Mouse (Mus musculus): ENCODE measurements around the gene Tmem150b. TPM values are rescaled to one million over a fixed set of nuclear protein-coding genes. Genes with fewer than 3 reads are reported as not detected.

Tmem150b gene
- polyA plus RNA-seq (2017; shearing (Covaris generic)) = not detected

DNA sequence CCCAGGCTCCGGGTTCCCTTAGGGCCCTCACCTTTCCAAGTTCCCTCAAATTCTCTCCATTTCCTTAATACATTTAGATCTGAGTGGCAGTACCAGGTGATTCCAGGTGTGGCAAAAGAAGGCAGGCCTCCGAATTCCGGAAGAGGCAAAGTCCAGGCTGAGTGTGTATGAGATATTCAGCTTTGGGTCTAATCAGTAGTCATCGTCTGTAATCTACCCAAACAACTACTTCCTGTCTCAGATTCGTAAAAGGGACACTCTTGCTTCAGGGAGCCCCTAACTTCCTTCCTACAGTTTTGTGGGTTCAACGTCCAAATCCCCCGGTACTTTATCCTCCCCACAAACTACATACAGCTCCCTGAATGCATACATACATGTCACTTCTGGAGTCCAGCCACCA is at the start of gene Tmem150b:
Tmem150b (minus strand) TSS at position 81 of the 400 bp plus-strand sequence.

DNA sequence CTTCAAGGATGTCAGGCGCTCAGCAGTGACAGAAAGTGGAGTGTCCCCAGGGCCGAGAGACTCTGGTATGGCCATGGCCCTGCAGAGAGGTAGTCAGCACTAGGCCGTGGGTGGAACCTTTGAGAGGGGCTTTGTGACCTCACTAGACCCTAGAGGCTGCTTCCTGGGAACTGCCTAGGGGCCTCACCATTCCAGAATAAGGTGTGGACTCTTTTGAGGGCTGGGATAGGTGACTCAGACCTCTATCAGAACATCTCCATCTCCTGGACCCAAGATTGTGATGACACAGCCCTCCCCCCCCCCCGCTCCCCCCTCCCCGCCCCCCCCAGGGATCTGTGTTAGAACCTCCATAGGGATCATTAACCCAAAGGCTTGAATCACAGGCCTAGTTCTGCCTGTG is 46.2 kb upstream of the Tmem150b start, which contains the start of gene Fam71e2:
Fam71e2 (minus strand) TSS at position 101 of the 400 bp plus-strand sequence.

GRCm38 (mm10) chr7:4752821-4753570 is 27.9 kb upstream of the Tmem150b start, which contains the start of gene Cox6b2:
TSS of gene Cox6b2 (minus strand) at chr7:4753094.

DNA sequence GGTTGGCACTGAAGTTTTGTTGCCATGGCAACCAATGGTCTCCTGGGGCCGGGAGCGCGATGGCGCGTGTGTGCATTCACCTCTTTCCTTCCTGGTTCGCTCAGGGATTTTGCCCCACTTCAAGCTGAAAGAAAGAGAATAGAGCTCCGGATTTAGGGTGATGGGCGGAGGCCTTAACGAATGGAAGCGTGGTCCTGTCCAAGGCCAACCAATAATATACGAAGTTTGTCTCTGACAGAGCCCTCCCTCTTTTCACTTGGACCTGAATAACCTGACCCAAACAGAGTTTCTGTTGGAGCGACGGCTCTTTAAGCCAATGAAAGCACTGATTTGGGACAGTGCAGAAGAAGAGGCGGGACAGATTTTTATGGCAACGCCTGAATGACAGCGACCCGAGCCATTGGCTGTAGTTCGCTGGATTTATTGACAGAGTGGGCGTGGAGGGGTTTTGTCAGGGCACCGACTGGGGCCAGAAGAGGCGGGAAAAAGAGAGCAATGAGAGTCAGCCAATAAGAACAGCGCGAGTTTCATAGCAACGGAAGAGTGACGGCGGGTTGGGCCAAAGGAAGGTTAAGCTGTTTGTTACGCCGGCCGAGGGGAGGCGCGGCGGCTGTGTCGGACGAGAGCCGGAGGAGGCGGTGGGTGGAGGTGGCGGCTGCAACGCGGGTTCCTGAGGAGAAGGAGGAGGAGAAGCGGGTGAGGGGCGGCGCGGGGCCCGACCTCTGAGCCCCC is 14.7 kb upstream of the Tmem150b start, which contains the start of gene Kmt5c:
Kmt5c (plus strand) TSS at position 572 of the 732 bp plus-strand sequence.

DNA sequence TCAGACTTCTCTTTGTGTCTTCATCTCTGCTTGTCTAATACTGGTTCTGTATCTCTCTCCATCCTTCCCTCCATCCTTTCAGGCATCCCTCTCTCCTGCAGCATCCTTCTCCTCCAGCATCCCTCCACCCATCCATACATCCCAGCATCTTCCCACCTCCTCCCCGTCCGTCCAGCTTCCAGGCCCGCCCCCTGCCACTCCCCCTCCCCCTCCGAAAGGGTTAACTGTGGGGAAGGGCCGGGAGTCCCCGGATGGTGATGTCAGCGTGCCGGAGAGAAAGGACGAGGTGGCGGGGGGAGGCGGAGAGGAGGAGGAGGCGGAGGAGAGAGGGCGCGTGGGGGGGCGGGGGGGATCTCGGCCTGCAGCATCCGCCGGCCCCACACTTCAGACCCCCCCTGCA is 34.7 kb downstream of the Tmem150b start, which contains the start of gene Brsk1:
Brsk1 (plus strand) TSS at position 218 of the 400 bp plus-strand sequence.

GRCm38 (mm10) chr7:4684632-4685417 is 40.2 kb downstream of the Tmem150b start, which contains the start of gene Hspbp1:
TSS of gene Hspbp1 (minus strand) at chr7:4685068.

DNA sequence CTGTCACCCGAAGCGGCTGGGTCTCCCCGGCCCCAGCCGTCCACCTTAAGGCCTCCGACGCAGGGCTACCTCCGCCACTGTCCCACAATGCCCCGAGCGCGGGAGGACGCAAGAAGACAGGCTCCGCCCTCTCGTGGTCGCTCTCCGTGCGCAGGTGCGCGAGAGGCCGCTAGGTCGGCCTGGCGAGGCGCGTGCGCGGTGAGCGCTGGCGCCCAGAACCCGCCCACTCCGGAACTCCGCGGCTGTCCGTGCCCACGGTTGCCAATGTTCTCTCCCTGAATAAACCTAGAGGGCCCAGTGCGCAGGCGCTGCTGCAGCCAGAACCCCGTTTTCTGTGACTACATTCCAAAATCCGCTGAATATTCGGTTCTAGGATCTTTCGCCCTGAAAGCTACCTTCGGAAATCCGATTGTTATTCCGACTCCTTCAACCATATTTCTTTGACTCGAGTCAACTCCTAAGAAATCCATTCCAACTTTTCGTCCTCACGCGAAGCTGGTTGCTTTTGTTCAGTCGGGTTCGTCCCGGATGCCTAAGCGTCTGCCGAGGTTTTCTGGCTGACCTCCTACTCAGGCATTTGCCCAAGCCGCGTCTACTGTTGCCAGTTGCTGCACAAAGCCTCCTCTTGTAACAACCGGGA is 66.0 kb downstream of the Tmem150b start, which contains the start of gene Ppp6r1:
Ppp6r1 (minus strand) TSS at position 108 of the 640 bp plus-strand sequence.

Other genes with a start within 250 kb of the Tmem150b start
- gene Ppp1r12c, start 223.6 kb downstream of the Tmem150b start, polyA plus RNA-seq (2017; shearing (Covaris generic)) = 203 TPM
- gene Tnnt1, start 208.9 kb downstream of the Tmem150b start, polyA plus RNA-seq (2017; shearing (Covaris generic)) = 2.5 TPM
- not detected for gene Tnni3, start 201.0 kb downstream of the Tmem150b start, polyA plus RNA-seq (2017; shearing (Covaris generic))
- gene Dnaaf3, start 192.8 kb downstream of the Tmem150b start, polyA plus RNA-seq (2017; shearing (Covaris generic)) = not detected
- gene Syt5, start 177.7 kb downstream of the Tmem150b start, polyA plus RNA-seq (2017; shearing (Covaris generic)) = 1.0 TPM
- gene Ptprh, start 121.2 kb downstream of the Tmem150b start, polyA plus RNA-seq (2017; shearing (Covaris generic)) = not detected
- gene Tmem86b, start 93.8 kb downstream of the Tmem150b start, polyA plus RNA-seq (2017; shearing (Covaris generic)) = 11.7 TPM
- gene Ppp6r1, start 66.2 kb downstream of the Tmem150b start, polyA plus RNA-seq (2017; shearing (Covaris generic)) = 243 TPM
- 62.4 TPM for gene Hspbp1, start 40.2 kb downstream of the Tmem150b start, polyA plus RNA-seq (2017; shearing (Covaris generic))
- not detected for gene Brsk1, start 34.6 kb downstream of the Tmem150b start, polyA plus RNA-seq (2017; shearing (Covaris generic))
- gene Kmt5c, start 14.9 kb upstream of the Tmem150b start, polyA plus RNA-seq (2017; shearing (Covaris generic)) = 29.2 TPM
- gene Cox6b2, start 27.8 kb upstream of the Tmem150b start, polyA plus RNA-seq (2017; shearing (Covaris generic)) = not detected
- not detected for gene Fam71e2, start 46.1 kb upstream of the Tmem150b start, polyA plus RNA-seq (2017; shearing (Covaris generic))
- 0.67 TPM for gene Il11, start 57.6 kb upstream of the Tmem150b start, polyA plus RNA-seq (2017; shearing (Covaris generic))
- gene Tmem190, start 57.7 kb upstream of the Tmem150b start, polyA plus RNA-seq (2017; shearing (Covaris generic)) = not detected
- 8.3 TPM for gene Tmem238, start 64.4 kb upstream of the Tmem150b start, polyA plus RNA-seq (2017; shearing (Covaris generic))
- gene Rpl28, start 67.6 kb upstream of the Tmem150b start, polyA plus RNA-seq (2017; shearing (Covaris generic)) = 215 TPM
- 275 TPM for gene Ube2s, start 87.3 kb upstream of the Tmem150b start, polyA plus RNA-seq (2017; shearing (Covaris generic))
- gene Shisa7, start 119.4 kb upstream of the Tmem150b start, polyA plus RNA-seq (2017; shearing (Covaris generic)) = not detected
- gene Isoc2b, start 145.0 kb upstream of the Tmem150b start, polyA plus RNA-seq (2017; shearing (Covaris generic)) = 6.2 TPM
- 0.33 TPM for gene Isoc2a, start 151.9 kb upstream of the Tmem150b start, polyA plus RNA-seq (2017; shearing (Covaris generic))
- not detected for gene Gm36210, start 181.3 kb upstream of the Tmem150b start, polyA plus RNA-seq (2017; shearing (Covaris generic))
- 2.3 TPM for gene Zfp628, start 190.0 kb upstream of the Tmem150b start, polyA plus RNA-seq (2017; shearing (Covaris generic))
- gene Nat14, start 196.8 kb upstream of the Tmem150b start, polyA plus RNA-seq (2017; shearing (Covaris generic)) = not detected
- not detected for gene Ssc5d, start 200.5 kb upstream of the Tmem150b start, polyA plus RNA-seq (2017; shearing (Covaris generic))
- gene Sbk2, start 239.2 kb upstream of the Tmem150b start, polyA plus RNA-seq (2017; shearing (Covaris generic)) = not detected
- gene Sbk3, start 245.9 kb upstream of the Tmem150b start, polyA plus RNA-seq (2017; shearing (Covaris generic)) = not detected